Mouse (Mus musculus): ENCODE results near the gene Nsmf.

Nsmf gene

GRCm38 (mm10) chr2:25054221-25055067, at the start of gene Nsmf:
Gene Nsmf, plus strand, starts transcription at chr2:25054355.
- CTCF ChIA-PET = no interaction called here

GRCm38 (mm10) chr2:25006767-25007166, 47.4 kb upstream of the Nsmf start:
- CTCF ChIA-PET = no interaction called here

GRCm38 (mm10) chr2:25008250-25008649, 45.9 kb upstream of the Nsmf start:
- CTCF ChIA-PET = interaction anchor here (0.7 kb wide), 1 partner anchor 107 kb away, joined by 3 read pairs; no protein-coding TSS in a partner anchor

- CTCF ChIA-PET = no interaction called here
These were observed 31.5 kb upstream of the Nsmf start for GRCm38 (mm10) chr2:25022678-25023077.

GRCm38 (mm10) chr2:25025109-25025508, 29.0 kb upstream of the Nsmf start:
- CTCF ChIA-PET = no interaction called here

GRCm38 (mm10) chr2:25034994-25035393, 19.2 kb upstream of the Nsmf start:
- CTCF ChIA-PET = no interaction called here

GRCm38 (mm10) chr2:25040089-25040488, 14.1 kb upstream of the Nsmf start:
- CTCF ChIA-PET = no interaction called here

GRCm38 (mm10) chr2:25050921-25051320, 3.2 kb upstream of the Nsmf start:
- CTCF ChIA-PET = no interaction called here

- CTCF ChIA-PET = no interaction called here
These were observed 2.7 kb upstream of the Nsmf start for GRCm38 (mm10) chr2:25051450-25051849.

- CTCF ChIA-PET = no interaction called here
These were observed 1.1 kb upstream of the Nsmf start for GRCm38 (mm10) chr2:25053101-25053500.

GRCm38 (mm10) chr2:25055068-25055405, 882 bp downstream of the Nsmf start:
- CTCF ChIA-PET = no interaction called here

GRCm38 (mm10) chr2:25055409-25056155, 1.4 kb downstream of the Nsmf start:
- CTCF ChIA-PET = no interaction called here

GRCm38 (mm10) chr2:25058926-25059325, 4.8 kb downstream of the Nsmf start:
- CTCF ChIA-PET = no interaction called here

GRCm38 (mm10) chr2:25063523-25063922, 9.4 kb downstream of the Nsmf start:
- CTCF ChIA-PET = no interaction called here

GRCm38 (mm10) chr2:25064285-25064684, 10.1 kb downstream of the Nsmf start:
- CTCF ChIA-PET = interaction anchor here (0.6 kb wide), 1 partner anchor 115 kb away, joined by 6 read pairs; no protein-coding TSS in a partner anchor

GRCm38 (mm10) chr2:25065537-25065936, 11.4 kb downstream of the Nsmf start:
- CTCF ChIA-PET = no interaction called here

GRCm38 (mm10) chr2:25066552-25066951, 12.4 kb downstream of the Nsmf start:
- CTCF ChIA-PET = interaction anchor here (0.9 kb wide), 1 partner anchor 11 kb away, joined by 3 read pairs; no protein-coding TSS in a partner anchor

- CTCF ChIA-PET = no interaction called here
These were observed 15.4 kb downstream of the Nsmf start for GRCm38 (mm10) chr2:25069537-25069936.

- CTCF ChIA-PET = no interaction called here
These were observed 18.2 kb downstream of the Nsmf start for GRCm38 (mm10) chr2:25072398-25072797.

- CTCF ChIA-PET = interaction anchor here (0.6 kb wide), 1 partner anchor 143 kb away, joined by 7 read pairs; no protein-coding TSS in a partner anchor
These were observed 21.4 kb downstream of the Nsmf start for GRCm38 (mm10) chr2:25075506-25075905.

- CTCF ChIA-PET = no interaction called here
These were observed 24.8 kb downstream of the Nsmf start for GRCm38 (mm10) chr2:25078967-25079366.

- CTCF ChIA-PET = no interaction called here
These were observed 25.9 kb downstream of the Nsmf start, which contains the start of gene Entpd8 for GRCm38 (mm10) chr2:25080076-25080475. Gene Entpd8, plus strand, starts transcription at chr2:25080304.

GRCm38 (mm10) chr2:25083697-25084096, 29.5 kb downstream of the Nsmf start:
- CTCF ChIA-PET = no interaction called here

Measured in spleen, embryonic (tissue).